Mouse (Mus musculus) neural tube, embryonic 15.5 days (tissue): ENCODE data around the gene Sema7a. TPM values are rescaled to one million over a fixed set of nuclear protein-coding genes. Genes with fewer than 3 reads are reported as not detected.

Experiments used
- ATAC-seq: fragments of 200-750 bp; cut with Nextera tagmentation; 2 replicates; pipeline ENCODE4 v1.8.0; 2017; ENCODE audit warnings: mild to moderate bottlenecking, moderate TSS enrichment, moderate library complexity; ENCODE audit not compliant: low FRiP score
- H3K27ac ChIP-seq: fragments of 300-500 bp; sonication (generic); replicated peaks from 2 replicates; pipeline ENCODE4 v1.5.1; 2015; ENCODE audit warnings: mild to moderate bottlenecking, inconsistent platforms
- H3K27me3 ChIP-seq: fragments of 300-500 bp; sonication (generic); replicated peaks from 2 replicates; pipeline ENCODE4 v1.6.1; 2015; ENCODE audit warnings: inconsistent platforms
- H3K36me3 ChIP-seq: fragments of 300-500 bp; sonication (generic); 2 replicates; pipeline ENCODE4 v1.6.1; 2015; ENCODE audit warnings: inconsistent platforms
- H3K4me1 ChIP-seq: fragments of 300-500 bp; sonication (generic); 2 replicates; pipeline ENCODE4 v1.6.1; 2015; ENCODE audit warnings: inconsistent platforms
- H3K4me2 ChIP-seq: fragments of 300-500 bp; sonication (generic); 2 replicates; pipeline ENCODE4 v1.6.1; 2015; ENCODE audit warnings: inconsistent platforms, mild to moderate bottlenecking, moderate library complexity
- H3K4me3 ChIP-seq: fragments of 300-500 bp; sonication (generic); replicated peaks from 2 replicates; pipeline ENCODE4 v1.5.1; 2015; ENCODE audit warnings: mild to moderate bottlenecking, inconsistent platforms
- H3K9ac ChIP-seq: fragments of 300-500 bp; sonication (generic); replicated peaks from 2 replicates; pipeline ENCODE4 v1.6.1; 2015; ENCODE audit warnings: mild to moderate bottlenecking, inconsistent platforms
- H3K9me3 ChIP-seq: fragments of 300-500 bp; sonication (generic); replicated peaks from 2 replicates; pipeline ENCODE4 v1.6.1; 2016; ENCODE audit warnings: inconsistent platforms
- WGBS: fragments of 180-500 bp; shearing (Covaris S2); methylation state at CpG from one replicate; pipeline ENCODE4 v1.1.7; 2015; ENCODE audit warnings: mixed read lengths; 5-methylcytosine and 5-hydroxymethylcytosine counted together
- polyA plus RNA-seq: library from polyadenylated mRNA; unstranded; fragments of >200 nt; fragmentation: Nextera tagmentation; extraction: Ambion mirVana; gene quantifications from 2 replicates; pipeline ENCODE4 v1.2.1, GENCODE M21; 2015

Gene Sema7a
- polyA plus RNA-seq, 1 experiment from 2014 or later = 2.9 TPM

DNA sequence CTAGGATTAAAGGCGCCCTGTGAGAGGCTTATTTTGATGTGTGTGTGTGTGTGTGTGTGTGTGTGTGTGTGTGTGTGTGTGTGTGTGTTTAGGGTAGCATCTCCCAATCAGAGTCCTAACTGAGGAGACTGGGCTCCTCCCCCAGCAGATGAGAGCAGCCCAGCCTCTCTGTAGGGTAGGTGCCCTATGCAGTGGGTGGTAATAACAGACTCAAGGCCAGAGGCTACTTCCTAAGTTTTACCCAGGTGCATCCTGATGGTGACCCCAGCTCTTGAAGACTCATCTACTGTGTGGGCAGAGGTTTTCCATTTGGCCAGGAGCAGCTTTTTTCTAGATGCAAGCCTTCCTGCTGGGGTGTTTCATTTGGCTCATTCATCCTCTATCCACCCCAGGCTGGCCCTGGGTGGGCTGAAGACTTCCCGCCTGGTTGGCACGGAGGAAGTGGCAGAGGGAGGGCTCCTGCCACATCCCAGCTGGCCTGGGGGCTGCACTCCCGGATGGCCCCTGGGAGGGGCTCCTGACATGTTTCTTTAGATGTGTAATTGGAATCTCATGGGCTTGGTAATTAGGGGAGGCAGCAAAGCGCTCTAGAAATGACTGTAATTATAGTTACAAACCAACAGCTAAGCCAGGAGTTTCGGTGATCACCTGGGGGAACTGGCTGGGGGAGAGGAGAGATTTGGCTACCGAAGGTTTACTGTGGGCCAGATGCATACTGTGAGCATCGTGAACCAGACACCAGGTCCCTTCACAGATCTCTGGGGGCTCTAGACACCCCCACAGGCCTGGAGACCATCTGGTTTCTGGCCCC, 53.1 kb downstream of the Sema7a start:
- Histone ChIP-seq H3K9me3 (no peaks in the 10 kb centered on the region), H3K4me3 (no peak overlapping the region), H3K27ac (no peak overlapping the region), H3K4me1 (peaks cover 9% of the 10 kb centered on the region), H3K36me3 (no peaks in the 10 kb centered on the region), H3K4me2 (no peak overlapping the region), H3K9ac (no peak overlapping the region), H3K27me3 (peaks cover 11% of the 10 kb centered on the region)
- no peak for ATAC-seq
- WGBS = 37% methylated on average over 8 of the region's 8 CpGs

DNA sequence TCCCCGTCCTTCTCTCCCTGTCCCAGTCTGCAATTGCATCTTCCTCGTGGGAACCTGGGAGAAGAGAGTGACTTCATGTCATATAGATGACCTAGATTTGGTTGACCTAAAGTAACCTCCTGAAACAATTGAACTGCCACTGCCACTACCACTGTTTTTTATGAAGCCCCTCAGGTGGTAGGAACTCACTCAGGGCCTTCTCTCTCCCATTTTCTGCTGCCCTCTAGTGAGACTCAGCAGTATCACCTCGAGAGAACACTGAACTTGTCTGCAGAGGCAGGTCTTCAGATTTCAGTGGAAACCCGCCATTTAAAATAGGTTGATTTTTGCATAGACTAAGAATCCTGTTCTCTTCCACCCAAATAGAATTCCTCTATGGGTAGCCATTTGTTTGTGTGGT, 55.4 kb downstream of the Sema7a start:
- Histone ChIP-seq H3K4me2 (no peak overlapping the region), H3K4me1 (peaks cover 12% of the 10 kb centered on the region), H3K9ac (no peak overlapping the region), H3K4me3 (no peak overlapping the region), H3K27me3 (peaks cover 15% of the 10 kb centered on the region), H3K36me3 (no peaks in the 10 kb centered on the region), H3K27ac (no peak overlapping the region), H3K9me3 (no peaks in the 10 kb centered on the region)
- 38% methylated on average over 4 of the region's 4 CpGs for WGBS
- ATAC-seq = no peak

DNA sequence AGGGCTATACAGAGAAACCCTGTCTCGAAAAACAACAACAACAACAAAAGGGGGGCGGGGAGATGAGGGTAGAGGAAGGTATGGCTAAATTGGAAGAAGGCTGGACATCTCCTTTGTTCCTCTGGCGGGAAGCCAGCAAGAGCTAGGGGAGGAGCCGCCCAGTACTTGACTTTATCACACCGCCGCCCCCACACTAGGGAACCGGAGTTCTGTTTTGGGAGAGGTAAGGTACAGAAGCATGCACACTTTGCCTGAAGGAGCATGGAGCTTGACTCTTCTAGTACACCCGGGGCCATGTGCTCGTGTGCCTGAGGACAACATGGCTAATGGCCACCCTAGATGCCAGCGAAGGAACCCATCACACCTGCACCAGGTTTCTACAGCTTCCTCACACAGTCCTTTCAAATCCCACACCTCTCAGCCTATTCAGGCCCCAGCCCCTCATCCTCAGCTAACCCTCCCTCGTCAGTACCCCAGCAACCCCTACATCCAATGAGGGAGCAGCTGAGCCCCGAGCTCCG, 57.7 kb downstream of the Sema7a start:
- Histone ChIP-seq H3K9me3 (no peaks in the 10 kb centered on the region), H3K9ac (peak overlapping the region; percentile 47), H3K36me3 (no peaks in the 10 kb centered on the region), H3K27ac (peak overlapping the region; percentile 54; the same call in 1 of the 2 replicates), H3K4me2 (peak overlapping the region; percentile 83), H3K4me3 (peak overlapping the region; percentile 40), H3K4me1 (peaks cover 12% of the 10 kb centered on the region), H3K27me3 (peaks cover 19% of the 10 kb centered on the region)
- 18% methylated on average over 13 of the region's 13 CpGs for WGBS
- ATAC-seq = peak; percentile 95

GRCm38 (mm10) chr9:57998032-57998659, 58.2 kb downstream of the Sema7a start:
- Histone ChIP-seq H3K4me1 (peaks cover 9% of the 10 kb centered on the region), H3K4me3 (peak overlapping the region; percentile 40), H3K4me2 (peak overlapping the region; percentile 83), H3K36me3 (no peaks in the 10 kb centered on the region), H3K9me3 (no peaks in the 10 kb centered on the region), H3K9ac (peak overlapping the region; percentile 47), H3K27ac (peak overlapping the region; percentile 35; the same call in 1 of the 2 replicates), H3K27me3 (peaks cover 19% of the 10 kb centered on the region)
- ATAC-seq = peak; percentile 84
- under 1% methylated on average over 20 of the region's 20 CpGs for WGBS

DNA sequence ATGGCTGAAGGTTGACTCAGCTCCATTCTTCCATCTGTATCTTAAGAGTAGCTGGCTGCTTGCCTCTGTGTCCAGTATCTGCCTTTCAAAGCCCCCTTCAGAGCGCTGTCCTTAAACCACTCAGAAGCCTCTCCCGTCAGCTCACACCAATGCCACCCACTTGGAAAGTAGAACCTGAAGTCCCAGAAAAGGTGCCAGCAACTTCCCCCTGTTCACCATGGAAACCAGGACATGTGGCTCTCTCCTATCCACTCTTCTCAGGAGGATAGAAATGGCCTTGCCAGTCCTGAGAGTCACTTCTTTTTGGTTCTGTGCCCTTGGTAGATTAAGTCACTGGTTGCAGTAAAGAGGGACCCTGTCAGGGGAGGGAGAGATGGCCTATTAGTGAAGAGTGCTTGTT, 58.8 kb downstream of the Sema7a start:
- 57% methylated on average over 2 of the region's 2 CpGs for WGBS
- Histone ChIP-seq H3K27me3 (peaks cover 19% of the 10 kb centered on the region), H3K27ac (no peak overlapping the region), H3K9ac (no peak overlapping the region), H3K4me3 (no peak overlapping the region), H3K4me2 (peak overlapping the region; percentile 83), H3K9me3 (no peaks in the 10 kb centered on the region), H3K36me3 (no peaks in the 10 kb centered on the region), H3K4me1 (peaks cover 9% of the 10 kb centered on the region)
- no peak for ATAC-seq

DNA sequence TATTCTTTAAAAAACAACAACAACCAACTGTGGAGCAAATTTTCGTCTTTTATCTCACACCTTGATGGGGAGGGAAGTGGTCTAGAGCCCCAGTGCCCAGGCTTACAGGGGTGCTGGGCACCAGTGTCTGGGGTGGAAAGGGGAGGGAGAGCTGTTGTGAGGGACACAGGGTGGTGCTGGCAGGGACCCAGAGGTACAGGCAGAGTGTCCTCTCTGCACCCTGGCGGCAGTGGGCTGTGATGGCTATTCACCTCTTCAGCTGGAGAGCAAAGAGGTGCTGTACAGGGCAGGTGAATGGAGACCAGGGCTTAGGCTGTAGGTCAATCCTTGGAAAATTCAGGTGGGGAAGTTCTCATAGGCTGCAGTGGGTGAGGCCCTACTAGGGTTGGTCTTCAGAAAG, 59.8 kb downstream of the Sema7a start:
- no peak for ATAC-seq
- H3K36me3 ChIP-seq = no peaks in the 10 kb centered on the region
- no peak overlapping the region for H3K4me3 ChIP-seq
- H3K4me1 ChIP-seq = peaks cover 9% of the 10 kb centered on the region
- no peak overlapping the region for H3K27ac ChIP-seq
- no peaks in the 10 kb centered on the region for H3K9me3 ChIP-seq
- 53% methylated on average over 2 of the region's 2 CpGs for WGBS
- peaks cover 19% of the 10 kb centered on the region for H3K27me3 ChIP-seq
- no peak overlapping the region for H3K9ac ChIP-seq
- no peak overlapping the region for H3K4me2 ChIP-seq

GRCm38 (mm10) chr9:58003272-58003671, 63.4 kb downstream of the Sema7a start:
- no peak overlapping the region for H3K4me3 ChIP-seq
- no peak overlapping the region for H3K27ac ChIP-seq
- H3K4me2 ChIP-seq = no peak overlapping the region
- WGBS = 34% methylated on average over 2 of the region's 2 CpGs
- H3K36me3 ChIP-seq = no peaks in the 10 kb centered on the region
- peaks cover 1% of the 10 kb centered on the region; the same call in 1 of the 2 replicates for H3K4me1 ChIP-seq
- no peak overlapping the region for H3K9ac ChIP-seq
- H3K27me3 ChIP-seq = peaks cover 8% of the 10 kb centered on the region
- ATAC-seq = no peak
- H3K9me3 ChIP-seq = no peaks in the 10 kb centered on the region

DNA sequence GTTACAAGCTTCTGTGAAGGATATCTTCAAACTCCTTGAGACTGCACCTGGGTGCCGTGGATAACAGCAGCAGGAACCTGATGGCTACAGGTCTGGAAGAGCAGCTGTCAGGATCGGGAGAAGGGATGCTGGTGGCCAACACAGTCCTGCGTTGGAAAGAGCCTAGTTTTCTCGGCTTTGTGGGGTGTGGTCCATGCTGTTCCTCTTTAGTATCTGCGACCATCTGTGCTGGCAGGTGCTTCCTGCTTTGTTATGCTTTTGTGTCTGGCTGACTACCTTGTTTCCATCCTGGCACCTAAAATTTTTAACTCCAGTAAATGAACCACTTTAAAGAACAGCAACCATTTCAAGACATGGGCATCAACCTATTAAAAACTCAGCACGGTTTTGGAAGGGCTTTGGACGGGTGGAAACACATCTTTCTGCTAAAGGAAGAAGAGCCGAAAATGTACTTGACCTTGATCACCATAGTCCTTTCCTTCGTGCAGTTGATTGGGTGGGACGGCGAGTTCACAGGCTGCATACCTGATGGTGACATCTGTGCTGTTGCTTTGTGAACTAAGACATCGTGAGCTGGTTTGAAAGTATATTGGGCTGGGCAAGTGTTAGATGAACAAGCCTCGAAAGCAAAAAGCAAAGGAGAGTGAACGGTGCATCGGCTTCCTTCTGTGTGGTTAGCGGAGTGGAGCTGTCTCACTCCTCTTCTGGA, 66.0 kb downstream of the Sema7a start, which contains the start of gene Cyp11a1:
Gene Cyp11a1, plus strand, starts transcription at position 659 of the 709 bp plus-strand sequence.
- H3K27me3 ChIP-seq = peaks cover under 1% of the 10 kb centered on the region; the same call in 1 of the 2 replicates
- no peaks in the 10 kb centered on the region for H3K9me3 ChIP-seq
- no peak for ATAC-seq
- WGBS = 87% methylated on average over 16 of the region's 16 CpGs
- no peak within 1 kb of the TSS for H3K27ac ChIP-seq
- no peak within 1 kb of the TSS for H3K4me2 ChIP-seq
- no peak within 1 kb of the TSS for H3K4me3 ChIP-seq
- H3K36me3 ChIP-seq = no peaks in the 10 kb centered on the region
- peaks cover 15% of the 10 kb centered on the region for H3K4me1 ChIP-seq
- no peak within 1 kb of the TSS for H3K9ac ChIP-seq

DNA sequence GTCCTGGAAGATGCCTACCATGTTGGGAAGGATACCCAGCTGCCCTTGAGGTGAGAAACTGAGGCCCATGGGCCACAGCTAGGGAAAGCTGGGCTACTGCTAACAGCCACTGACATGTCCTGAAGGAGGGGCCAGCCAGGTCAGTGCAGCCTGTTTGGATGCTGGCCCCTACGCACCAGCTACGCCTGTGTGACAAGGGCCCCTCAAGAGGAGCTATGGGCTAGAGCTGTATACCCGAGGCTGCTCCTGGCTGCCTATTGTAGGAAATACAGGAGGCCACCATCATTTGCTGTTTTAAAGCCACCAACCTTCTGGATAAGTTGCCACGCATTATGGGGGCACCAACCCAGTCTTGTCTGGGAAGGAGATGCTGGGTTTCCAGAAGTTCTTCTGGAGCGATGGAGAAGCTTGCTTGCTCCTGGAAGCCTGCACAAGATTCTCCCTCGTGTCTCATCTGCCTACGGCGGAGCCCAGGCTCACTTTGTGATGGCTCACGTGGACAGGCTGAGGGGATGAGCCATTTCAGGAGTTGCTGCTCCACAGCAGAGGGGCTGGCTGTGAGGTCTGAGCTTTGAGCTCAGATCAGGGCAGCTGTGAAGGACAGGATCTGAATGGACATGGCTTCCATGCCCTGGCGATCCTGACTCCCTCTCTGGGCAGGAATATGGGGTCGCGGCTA, 68.6 kb downstream of the Sema7a start:
- Histone ChIP-seq H3K27ac (peak overlapping the region; percentile 70), H3K4me2 (peak overlapping the region; percentile 35), H3K36me3 (no peaks in the 10 kb centered on the region), H3K4me3 (peak overlapping the region; percentile 4; the same call in 1 of the 2 replicates), H3K27me3 (no peaks in the 10 kb centered on the region), H3K9ac (0 out of 2 replicates have a peak overlapping the region, but pooled peaks have one; percentile 8), H3K4me1 (peaks cover 15% of the 10 kb centered on the region), H3K9me3 (no peaks in the 10 kb centered on the region)
- ATAC-seq = peak; percentile 58
- WGBS = 59% methylated on average over 12 of the region's 12 CpGs

GRCm38 (mm10) chr9:58009015-58009362, 69.1 kb downstream of the Sema7a start:
- H3K4me3 ChIP-seq = peak overlapping the region; percentile 4; the same call in 1 of the 2 replicates
- WGBS = 5% methylated on average over 6 of the region's 6 CpGs
- H3K9me3 ChIP-seq = no peaks in the 10 kb centered on the region
- H3K27me3 ChIP-seq = no peaks in the 10 kb centered on the region
- peak overlapping the region; percentile 70 for H3K27ac ChIP-seq
- ATAC-seq = peak; percentile 91
- peaks cover 15% of the 10 kb centered on the region for H3K4me1 ChIP-seq
- no peaks in the 10 kb centered on the region for H3K36me3 ChIP-seq
- H3K9ac ChIP-seq = 0 out of 2 replicates have a peak overlapping the region, but pooled peaks have one; percentile 8
- peak overlapping the region; percentile 35 for H3K4me2 ChIP-seq

DNA sequence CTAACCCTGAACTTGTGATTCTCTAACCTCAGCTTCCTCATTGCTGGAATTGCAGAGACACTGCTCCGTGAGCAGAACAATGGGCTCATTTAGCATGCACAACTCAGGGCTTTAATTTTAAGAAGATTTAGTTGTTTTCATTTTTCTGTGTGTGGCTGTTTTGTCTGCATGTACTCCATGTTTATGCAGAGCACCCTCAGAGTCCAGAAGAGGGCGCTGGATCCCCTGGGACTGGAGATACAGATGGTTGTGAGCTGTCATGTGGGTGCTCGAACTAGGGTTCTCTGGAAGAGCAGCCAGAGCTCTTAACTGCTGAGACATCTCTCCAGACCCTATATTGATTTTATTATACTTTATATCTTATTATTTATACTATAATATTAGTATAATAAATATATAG, 69.7 kb downstream of the Sema7a start:
- no peak for ATAC-seq
- WGBS = 45% methylated on average over 3 of the region's 3 CpGs
- no peaks in the 10 kb centered on the region for H3K36me3 ChIP-seq
- no peaks in the 10 kb centered on the region for H3K27me3 ChIP-seq
- no peaks in the 10 kb centered on the region for H3K9me3 ChIP-seq
- no peak overlapping the region for H3K9ac ChIP-seq
- H3K4me2 ChIP-seq = no peak overlapping the region
- no peak overlapping the region for H3K4me3 ChIP-seq
- peaks cover 15% of the 10 kb centered on the region for H3K4me1 ChIP-seq
- H3K27ac ChIP-seq = peak overlapping the region; percentile 58; the same call in 1 of the 2 replicates
